Mouse (Mus musculus): Measurements from ENCODE around the gene Cfap97.

The Cfap97 gene

DNA sequence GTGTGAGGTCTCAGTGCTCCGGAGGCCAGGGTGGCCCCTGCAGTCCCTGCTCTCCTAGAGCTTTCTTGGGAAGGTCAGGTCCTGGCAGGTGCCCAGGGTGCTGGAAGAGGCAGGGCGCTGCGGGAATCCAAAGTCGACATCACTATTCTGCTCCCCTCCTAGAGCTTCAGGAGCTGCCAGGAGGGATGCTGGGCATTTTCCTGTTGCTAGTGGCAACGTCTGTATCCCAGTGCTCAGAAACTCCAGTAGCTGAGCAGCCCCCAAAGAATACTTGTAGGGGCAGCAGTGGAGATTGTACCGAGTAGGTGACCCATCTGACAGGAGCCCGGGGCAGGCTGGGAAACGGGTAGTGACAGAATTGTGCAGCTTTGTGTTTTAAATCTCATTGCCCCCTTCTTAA lies 81.2 kb downstream of the Cfap97 start:
- DNase-seq, result no peak

DNA sequence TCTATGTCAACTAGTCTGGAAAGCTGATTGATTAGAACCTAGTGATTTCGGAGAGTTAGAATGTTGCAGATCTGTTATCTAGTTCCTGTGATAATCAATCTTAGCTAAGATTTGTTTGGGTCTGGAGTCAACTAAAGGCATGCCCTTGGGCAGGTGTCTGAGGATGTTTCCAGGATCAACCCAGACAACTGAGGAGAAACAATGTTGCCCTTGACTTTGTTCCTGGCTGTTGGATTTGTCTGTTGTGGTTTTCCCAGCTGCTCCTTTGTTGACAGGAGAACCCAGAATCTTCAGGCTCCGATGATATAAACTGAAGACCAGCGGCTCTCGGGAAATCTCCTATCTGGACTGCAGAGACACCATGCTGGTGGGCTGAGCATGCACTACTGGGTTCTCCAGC lies 83.2 kb downstream of the Cfap97 start:
- DNase-seq, result no peak

DNA sequence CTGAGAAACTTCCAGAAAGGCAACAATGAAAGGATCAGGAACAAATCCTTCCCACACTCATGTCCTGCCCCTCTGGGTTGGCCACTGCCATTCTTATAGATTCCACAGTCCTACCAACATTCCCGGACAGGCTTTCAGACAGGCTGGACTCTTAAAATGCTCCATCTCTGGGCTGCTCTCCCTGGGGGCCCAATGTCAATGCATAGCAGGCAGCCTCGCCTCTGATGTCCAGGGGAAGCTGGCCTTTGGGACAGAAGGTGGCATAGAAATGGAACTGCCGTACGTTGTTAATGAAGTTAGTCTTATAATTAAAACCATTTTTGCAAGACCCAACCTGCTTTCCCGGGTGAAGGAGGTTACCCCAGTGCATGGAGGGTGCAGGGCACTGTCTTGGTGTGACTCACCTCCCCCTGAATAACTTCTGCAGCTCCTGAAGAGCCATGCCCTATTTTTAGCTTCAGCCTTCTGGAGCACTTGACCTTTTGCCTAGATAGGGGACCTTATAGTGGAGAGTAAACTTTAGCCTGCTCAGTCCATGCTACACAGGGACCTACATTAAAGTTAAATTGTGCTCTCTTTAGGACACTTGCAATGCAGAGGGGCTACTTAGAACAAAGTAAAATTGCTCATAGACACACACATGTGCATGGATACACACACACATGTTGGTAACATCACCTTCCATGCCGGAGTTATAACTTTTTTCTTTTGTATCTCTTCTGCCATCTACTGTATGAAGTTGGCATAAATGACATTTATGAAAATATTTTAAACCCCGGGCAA lies 85.1 kb downstream of the Cfap97 start:
- no peak for DNase-seq

DNA sequence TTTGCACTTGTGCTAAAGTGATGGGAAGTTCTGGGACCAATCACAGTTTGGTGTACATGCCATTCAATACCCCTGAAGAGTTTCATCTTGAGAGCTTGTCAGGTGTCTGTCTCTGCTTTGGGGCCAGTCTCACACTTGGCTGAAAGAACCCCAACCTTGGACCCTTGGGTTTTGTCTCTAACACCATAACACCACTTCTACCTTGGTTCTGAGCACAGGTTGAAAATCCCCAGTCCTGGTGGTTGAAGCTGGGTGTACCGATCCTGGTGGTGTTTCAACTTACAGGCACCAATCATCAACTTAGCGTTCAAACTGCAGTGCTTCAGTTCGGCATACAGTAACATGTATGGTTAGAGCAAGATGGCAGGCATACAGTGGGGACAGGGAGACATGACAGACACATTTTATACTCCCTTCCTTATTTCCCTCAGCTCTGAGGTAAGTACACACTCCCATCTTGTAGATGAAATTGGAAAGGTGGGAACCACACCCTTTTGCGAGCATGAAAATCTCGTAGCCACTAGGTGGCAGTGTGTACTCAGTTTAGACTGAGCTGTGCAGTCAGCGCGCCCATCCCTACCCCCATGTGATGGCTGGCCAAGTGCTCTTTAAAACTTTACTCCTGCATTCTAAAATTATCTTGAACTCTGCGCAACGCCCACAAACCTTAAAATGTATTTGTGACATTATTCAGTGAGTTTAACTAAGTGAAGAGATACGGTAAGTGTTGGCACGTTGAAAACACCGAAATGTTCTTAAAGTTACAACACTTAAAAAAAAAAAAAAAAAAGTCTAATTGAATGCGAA lies 90.2 kb downstream of the Cfap97 start:
- DNase-seq, result peak; percentile 52

DNA sequence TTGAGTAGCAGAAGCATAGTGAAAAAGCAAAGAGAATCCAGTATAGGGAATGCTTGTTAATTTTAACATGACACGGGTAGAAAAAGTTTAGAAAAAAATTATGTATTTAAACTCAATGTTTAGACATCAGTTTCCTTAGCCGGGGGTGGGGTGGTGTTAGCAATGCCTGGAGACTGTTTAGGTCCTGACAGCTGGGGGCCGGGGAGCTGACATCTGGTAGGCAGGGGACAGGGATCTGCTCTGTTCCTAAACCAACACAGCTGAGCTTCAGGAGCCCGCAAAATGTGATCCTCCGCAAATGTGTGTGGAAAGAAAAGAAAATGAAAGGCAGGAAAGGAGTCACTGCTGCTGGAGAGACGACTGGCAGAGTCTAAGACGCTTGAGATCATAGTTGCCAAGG lies 91.4 kb downstream of the Cfap97 start:
- DNase-seq, result no peak

All from layer of hippocampus, adult 9-11 months (tissue).